Mouse (Mus musculus): ENCODE measurements around the gene Lrrc8d.

DNA sequence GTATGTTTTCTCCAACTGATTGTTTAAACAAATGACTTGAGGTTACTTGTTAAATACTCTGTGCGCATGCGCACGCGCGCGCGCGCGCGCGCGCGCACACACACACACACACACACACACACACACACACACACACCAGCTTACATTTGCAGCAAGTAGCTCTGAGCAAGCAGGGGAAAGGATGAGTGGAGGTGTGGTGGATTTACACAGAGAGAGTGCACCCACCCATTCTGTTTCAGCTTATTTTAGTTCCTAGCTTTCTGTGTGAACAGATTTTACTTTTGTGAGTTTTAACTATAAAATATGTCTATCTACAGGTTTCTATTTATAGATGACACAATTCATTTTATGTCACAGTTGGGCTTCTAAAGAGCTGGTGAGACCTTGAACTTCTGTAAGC lies 84.1 kb downstream of the Lrrc8d start:
- no peak for TF ChIP-seq POLR2A (IDR thresholded peaks at IDR 0.05; ENCODE audit: borderline replicate concordance, extremely low read depth, insufficient read depth, insufficient read length, poor library complexity, severe bottlenecking)
- no peak for TF ChIP-seq CTCF (IDR thresholded peaks at IDR 0.05; ENCODE audit: borderline replicate concordance, extremely low read depth, insufficient read depth, insufficient read length)
